Mouse (Mus musculus): ENCODE data around the gene Spats1. TPM values are rescaled to one million over a fixed set of nuclear protein-coding genes. Genes with fewer than 3 reads are reported as not detected.

Gene Spats1
- polyA plus RNA-seq, 1 experiment from 2014 or later = 0.17 TPM

GRCm38 (mm10) chr17:45502324-45502723 lies 27.1 kb upstream of the Spats1 start:
- Histone ChIP-seq H3K4me1 (ENCODE audit: control insufficient read depth, insufficient read depth, low read length) (no peaks in the 10 kb centered on the region), H3K4me3 (ENCODE audit: low read depth, low read length) (no peak overlapping the region), H3K9ac (replicated peaks; ENCODE audit: low read length) (no peak overlapping the region), H3K9me3 (replicated peaks; ENCODE audit: control insufficient read depth, low read length) (no peaks in the 10 kb centered on the region), H3K27me3 (ENCODE audit: control insufficient read depth, insufficient read depth, low read length) (no peaks in the 10 kb centered on the region), H3K36me3 (replicated peaks; ENCODE audit: control insufficient read depth, insufficient read depth, low read depth, low read length) (no peaks in the 10 kb centered on the region), H3K4me2 (ENCODE audit: low read depth, low read length) (no peak overlapping the region), H3K27ac (replicated peaks; ENCODE audit: low read depth, low read length) (no peak overlapping the region)
- 58% methylated on average over 4 of the region's 4 CpGs for WGBS
- DNase-seq (ENCODE audit: low spot score) = no peak
- ATAC-seq (replicated peaks; ENCODE audit: insufficient number of reproducible peaks, low FRiP score, low TSS enrichment, low read depth) = no peak

- ATAC-seq (replicated peaks; ENCODE audit: insufficient number of reproducible peaks, low FRiP score, low TSS enrichment, low read depth) (no peak), DNase-seq (ENCODE audit: low spot score) (no peak)
- no peaks in the 10 kb centered on the region for H3K4me1 ChIP-seq (ENCODE audit: control insufficient read depth, insufficient read depth, low read length)
- H3K36me3 ChIP-seq (replicated peaks; ENCODE audit: control insufficient read depth, insufficient read depth, low read depth, low read length) = no peaks in the 10 kb centered on the region
- no peaks in the 10 kb centered on the region for H3K9me3 ChIP-seq (replicated peaks; ENCODE audit: control insufficient read depth, low read length)
- H3K27me3 ChIP-seq (ENCODE audit: control insufficient read depth, insufficient read depth, low read length) = no peaks in the 10 kb centered on the region
- H3K4me2 ChIP-seq (ENCODE audit: low read depth, low read length) = no peak overlapping the region
- H3K9ac ChIP-seq (replicated peaks; ENCODE audit: low read length) = no peak overlapping the region
- 48% methylated on average over 4 of the region's 4 CpGs for WGBS
- H3K27ac ChIP-seq (replicated peaks; ENCODE audit: low read depth, low read length) = no peak overlapping the region
- H3K4me3 ChIP-seq (ENCODE audit: low read depth, low read length) = no peak overlapping the region
Observed at GRCm38 (mm10) chr17:45500981-45501380, 25.8 kb upstream of the Spats1 start.

- no peak for ATAC-seq (replicated peaks; ENCODE audit: insufficient number of reproducible peaks, low FRiP score, low TSS enrichment, low read depth)
- DNase-seq (ENCODE audit: low spot score) = no peak
- H3K36me3 ChIP-seq (replicated peaks; ENCODE audit: control insufficient read depth, insufficient read depth, low read depth, low read length) = no peaks in the 10 kb centered on the region
- H3K27me3 ChIP-seq (ENCODE audit: control insufficient read depth, insufficient read depth, low read length) = no peaks in the 10 kb centered on the region
- H3K9ac ChIP-seq (replicated peaks; ENCODE audit: low read length) = no peak overlapping the region
- no peak overlapping the region for H3K4me3 ChIP-seq (ENCODE audit: low read depth, low read length)
- H3K4me1 ChIP-seq (ENCODE audit: control insufficient read depth, insufficient read depth, low read length) = no peaks in the 10 kb centered on the region
- no peak overlapping the region for H3K27ac ChIP-seq (replicated peaks; ENCODE audit: low read depth, low read length)
- H3K4me2 ChIP-seq (ENCODE audit: low read depth, low read length) = no peak overlapping the region
- no peaks in the 10 kb centered on the region for H3K9me3 ChIP-seq (replicated peaks; ENCODE audit: control insufficient read depth, low read length)
- WGBS = 55% methylated on average over 2 of the region's 2 CpGs
Observed at GRCm38 (mm10) chr17:45499516-45499915, 24.3 kb upstream of the Spats1 start.

- no peaks in the 10 kb centered on the region for H3K36me3 ChIP-seq (replicated peaks; ENCODE audit: control insufficient read depth, insufficient read depth, low read depth, low read length)
- WGBS = 84% methylated on average over 13 of the region's 13 CpGs
Observed at GRCm38 (mm10) chr17:45498397-45498796, 23.2 kb upstream of the Spats1 start.

GRCm38 (mm10) chr17:45495398-45495797 lies 20.2 kb upstream of the Spats1 start:
- Histone ChIP-seq H3K27ac (replicated peaks; ENCODE audit: low read depth, low read length) (no peak overlapping the region), H3K9me3 (replicated peaks; ENCODE audit: control insufficient read depth, low read length) (no peaks in the 10 kb centered on the region), H3K27me3 (ENCODE audit: control insufficient read depth, insufficient read depth, low read length) (no peaks in the 10 kb centered on the region), H3K36me3 (replicated peaks; ENCODE audit: control insufficient read depth, insufficient read depth, low read depth, low read length) (no peaks in the 10 kb centered on the region), H3K4me2 (ENCODE audit: low read depth, low read length) (no peak overlapping the region), H3K4me1 (ENCODE audit: control insufficient read depth, insufficient read depth, low read length) (no peaks in the 10 kb centered on the region), H3K4me3 (ENCODE audit: low read depth, low read length) (no peak overlapping the region), H3K9ac (replicated peaks; ENCODE audit: low read length) (no peak overlapping the region)
- DNase-seq (ENCODE audit: low spot score) (no peak), ATAC-seq (replicated peaks; ENCODE audit: insufficient number of reproducible peaks, low FRiP score, low TSS enrichment, low read depth) (no peak)
- WGBS = 82% methylated on average over 11 of the region's 11 CpGs

More at GRCm38 (mm10) chr17:45498397-45498796, 23.2 kb upstream of the Spats1 start:
- Histone ChIP-seq H3K27me3 (ENCODE audit: control insufficient read depth, insufficient read depth, low read length) (no peaks in the 10 kb centered on the region), H3K27ac (replicated peaks; ENCODE audit: low read depth, low read length) (no peak overlapping the region), H3K9ac (replicated peaks; ENCODE audit: low read length) (no peak overlapping the region), H3K4me2 (ENCODE audit: low read depth, low read length) (no peak overlapping the region), H3K9me3 (replicated peaks; ENCODE audit: control insufficient read depth, low read length) (no peaks in the 10 kb centered on the region), H3K4me3 (ENCODE audit: low read depth, low read length) (no peak overlapping the region), H3K4me1 (ENCODE audit: control insufficient read depth, insufficient read depth, low read length) (no peaks in the 10 kb centered on the region)
- DNase-seq (ENCODE audit: low spot score) = no peak
- ATAC-seq (replicated peaks; ENCODE audit: insufficient number of reproducible peaks, low FRiP score, low TSS enrichment, low read depth) = no peak

GRCm38 (mm10) chr17:45490532-45491154 lies 15.4 kb upstream of the Spats1 start:
- H3K4me1 ChIP-seq (ENCODE audit: control insufficient read depth, insufficient read depth, low read length) = no peaks in the 10 kb centered on the region
- no peak for ATAC-seq (replicated peaks; ENCODE audit: insufficient number of reproducible peaks, low FRiP score, low TSS enrichment, low read depth)
- H3K27me3 ChIP-seq (ENCODE audit: control insufficient read depth, insufficient read depth, low read length) = no peaks in the 10 kb centered on the region
- H3K27ac ChIP-seq (replicated peaks; ENCODE audit: low read depth, low read length) = no peak overlapping the region
- no peak overlapping the region for H3K4me3 ChIP-seq (ENCODE audit: low read depth, low read length)
- WGBS = 80% methylated on average over 13 of the region's 13 CpGs
- no peaks in the 10 kb centered on the region for H3K9me3 ChIP-seq (replicated peaks; ENCODE audit: control insufficient read depth, low read length)
- no peaks in the 10 kb centered on the region for H3K36me3 ChIP-seq (replicated peaks; ENCODE audit: control insufficient read depth, insufficient read depth, low read depth, low read length)
- no peak overlapping the region for H3K4me2 ChIP-seq (ENCODE audit: low read depth, low read length)
- no peak for DNase-seq (ENCODE audit: low spot score)
- H3K9ac ChIP-seq (replicated peaks; ENCODE audit: low read length) = no peak overlapping the region

- H3K4me2 ChIP-seq (ENCODE audit: low read depth, low read length) = no peak overlapping the region
- no peak overlapping the region for H3K27ac ChIP-seq (replicated peaks; ENCODE audit: low read depth, low read length)
- H3K9ac ChIP-seq (replicated peaks; ENCODE audit: low read length) = no peak overlapping the region
- no peak for ATAC-seq (replicated peaks; ENCODE audit: insufficient number of reproducible peaks, low FRiP score, low TSS enrichment, low read depth)
- H3K27me3 ChIP-seq (ENCODE audit: control insufficient read depth, insufficient read depth, low read length) = no peaks in the 10 kb centered on the region
- no peak overlapping the region for H3K4me3 ChIP-seq (ENCODE audit: low read depth, low read length)
- H3K36me3 ChIP-seq (replicated peaks; ENCODE audit: control insufficient read depth, insufficient read depth, low read depth, low read length) = no peaks in the 10 kb centered on the region
- H3K4me1 ChIP-seq (ENCODE audit: control insufficient read depth, insufficient read depth, low read length) = no peaks in the 10 kb centered on the region
- no peaks in the 10 kb centered on the region for H3K9me3 ChIP-seq (replicated peaks; ENCODE audit: control insufficient read depth, low read length)
- no peak for DNase-seq (ENCODE audit: low spot score)
- 86% methylated on average over 6 of the region's 6 CpGs for WGBS
Observed at GRCm38 (mm10) chr17:45489736-45490135, 14.5 kb upstream of the Spats1 start.

- Histone ChIP-seq H3K36me3 (replicated peaks; ENCODE audit: control insufficient read depth, insufficient read depth, low read depth, low read length) (no peaks in the 10 kb centered on the region), H3K4me3 (ENCODE audit: low read depth, low read length) (no peak overlapping the region), H3K9me3 (replicated peaks; ENCODE audit: control insufficient read depth, low read length) (no peaks in the 10 kb centered on the region), H3K27ac (replicated peaks; ENCODE audit: low read depth, low read length) (no peak overlapping the region), H3K4me2 (ENCODE audit: low read depth, low read length) (no peak overlapping the region), H3K9ac (replicated peaks; ENCODE audit: low read length) (no peak overlapping the region), H3K4me1 (ENCODE audit: control insufficient read depth, insufficient read depth, low read length) (no peaks in the 10 kb centered on the region), H3K27me3 (ENCODE audit: control insufficient read depth, insufficient read depth, low read length) (no peaks in the 10 kb centered on the region)
- ATAC-seq (replicated peaks; ENCODE audit: insufficient number of reproducible peaks, low FRiP score, low TSS enrichment, low read depth) (no peak), DNase-seq (ENCODE audit: low spot score) (no peak)
- 88% methylated on average over 23 of the region's 23 CpGs for WGBS
Observed at GRCm38 (mm10) chr17:45488321-45489254, 13.4 kb upstream of the Spats1 start.

All from embryonic facial prominence, embryonic 11.5 days (tissue).